Mouse (Mus musculus): ENCODE measurements at regions not wholly inside any gene's neighbourhood (a gene's known extent, or its start where the extent isn't known, plus 50 kb on each side); places are given as distances from the start of the nearest gene placed in this dataset.
A peak's percentile ranks its signal among the peaks of the same experiment; 100 is the strongest.

GRCm38 (mm10) chr12:92384266-92384937 lies 535.4 kb upstream of the Sel1l start:
- H3K27me3 ChIP-seq (ENCODE audit: control insufficient read depth, insufficient read depth, low read length), result no peaks in the 10 kb centered on the region
- no peaks in the 10 kb centered on the region for H3K4me1 ChIP-seq (replicated peaks; ENCODE audit: control insufficient read depth, insufficient read depth, low read length)
- WGBS, result 9% methylated on average over 5 of the region's 5 CpGs
- H3K36me3 ChIP-seq (replicated peaks; ENCODE audit: control insufficient read depth, insufficient read depth), result no peaks in the 10 kb centered on the region
- peak; percentile 55 for ATAC-seq (ENCODE audit: low FRiP score)
- no peak overlapping the region for H3K4me3 ChIP-seq (replicated peaks; ENCODE audit: low read length)
- H3K27ac ChIP-seq, result no peak overlapping the region
- H3K9ac ChIP-seq, result no peak overlapping the region
- no peaks in the 10 kb centered on the region for H3K9me3 ChIP-seq (ENCODE audit: control insufficient read depth, low read length)
- no peak for DNase-seq (ENCODE audit: low spot score)
- H3K4me2 ChIP-seq (replicated peaks), result no peak overlapping the region

- Histone ChIP-seq H3K27ac (no peak overlapping the region), H3K36me3 (replicated peaks; ENCODE audit: control insufficient read depth, insufficient read depth) (no peaks in the 10 kb centered on the region), H3K4me2 (replicated peaks) (no peak overlapping the region), H3K4me3 (replicated peaks; ENCODE audit: low read length) (no peak overlapping the region), H3K9me3 (ENCODE audit: control insufficient read depth, low read length) (no peaks in the 10 kb centered on the region), H3K9ac (no peak overlapping the region), H3K4me1 (replicated peaks; ENCODE audit: control insufficient read depth, insufficient read depth, low read length) (no peaks in the 10 kb centered on the region), H3K27me3 (ENCODE audit: control insufficient read depth, insufficient read depth, low read length) (no peaks in the 10 kb centered on the region)
- DNase-seq (ENCODE audit: low spot score), result no peak
- 59% methylated on average over 3 of the region's 3 CpGs for WGBS
- no peak for ATAC-seq (ENCODE audit: low FRiP score)
These were observed 530.2 kb upstream of the Sel1l start for GRCm38 (mm10) chr12:92379130-92379529.

GRCm38 (mm10) chr12:92365926-92366325 lies 517.0 kb upstream of the Sel1l start:
- H3K9me3 ChIP-seq (ENCODE audit: control insufficient read depth, low read length), result no peaks in the 10 kb centered on the region
- H3K4me2 ChIP-seq (replicated peaks), result no peak overlapping the region
- no peak for ATAC-seq (ENCODE audit: low FRiP score)
- 77% methylated on average over 5 of the region's 5 CpGs for WGBS
- H3K27ac ChIP-seq, result no peak overlapping the region
- no peaks in the 10 kb centered on the region for H3K4me1 ChIP-seq (replicated peaks; ENCODE audit: control insufficient read depth, insufficient read depth, low read length)
- H3K27me3 ChIP-seq (ENCODE audit: control insufficient read depth, insufficient read depth, low read length), result no peaks in the 10 kb centered on the region
- no peak overlapping the region for H3K4me3 ChIP-seq (replicated peaks; ENCODE audit: low read length)
- H3K9ac ChIP-seq, result no peak overlapping the region
- H3K36me3 ChIP-seq (replicated peaks; ENCODE audit: control insufficient read depth, insufficient read depth), result no peaks in the 10 kb centered on the region
- DNase-seq (ENCODE audit: low spot score), result no peak

GRCm38 (mm10) chr12:92353386-92354257 lies 504.7 kb upstream of the Sel1l start:
- no peak for DNase-seq (ENCODE audit: low spot score)

GRCm38 (mm10) chr12:92318241-92318640 lies 469.3 kb upstream of the Sel1l start:
- no peak overlapping the region for H3K27ac ChIP-seq
- ATAC-seq (ENCODE audit: low FRiP score) (no peak), DNase-seq (ENCODE audit: low spot score) (no peak)
- H3K36me3 ChIP-seq (replicated peaks; ENCODE audit: control insufficient read depth, insufficient read depth), result no peaks in the 10 kb centered on the region
- WGBS, result 58% methylated on average over 1 of the region's 1 CpGs
- H3K9ac ChIP-seq, result no peak overlapping the region
- no peak overlapping the region for H3K4me2 ChIP-seq (replicated peaks)
- H3K9me3 ChIP-seq (ENCODE audit: control insufficient read depth, low read length), result no peaks in the 10 kb centered on the region
- H3K4me1 ChIP-seq (replicated peaks; ENCODE audit: control insufficient read depth, insufficient read depth, low read length), result no peaks in the 10 kb centered on the region
- no peak overlapping the region for H3K4me3 ChIP-seq (replicated peaks; ENCODE audit: low read length)
- no peaks in the 10 kb centered on the region for H3K27me3 ChIP-seq (ENCODE audit: control insufficient read depth, insufficient read depth, low read length)

More at GRCm38 (mm10) chr12:92353386-92354257, 504.7 kb upstream of the Sel1l start:
- Histone ChIP-seq H3K4me3 (replicated peaks; ENCODE audit: low read length) (no peak overlapping the region), H3K4me2 (replicated peaks) (no peak overlapping the region), H3K9ac (no peak overlapping the region), H3K9me3 (ENCODE audit: control insufficient read depth, low read length) (no peaks in the 10 kb centered on the region), H3K27ac (no peak overlapping the region), H3K36me3 (replicated peaks; ENCODE audit: control insufficient read depth, insufficient read depth) (no peaks in the 10 kb centered on the region), H3K27me3 (ENCODE audit: control insufficient read depth, insufficient read depth, low read length) (no peaks in the 10 kb centered on the region), H3K4me1 (replicated peaks; ENCODE audit: control insufficient read depth, insufficient read depth, low read length) (no peaks in the 10 kb centered on the region)
- 57% methylated on average over 4 of the region's 4 CpGs for WGBS
- no peak for ATAC-seq (ENCODE audit: low FRiP score)

GRCm38 (mm10) chr12:92317609-92318008 lies 468.7 kb upstream of the Sel1l start:
- H3K4me3 ChIP-seq (replicated peaks; ENCODE audit: low read length), result no peak overlapping the region
- 95% methylated on average over 3 of the region's 3 CpGs for WGBS
- H3K36me3 ChIP-seq (replicated peaks; ENCODE audit: control insufficient read depth, insufficient read depth), result no peaks in the 10 kb centered on the region
- H3K27ac ChIP-seq, result no peak overlapping the region
- H3K27me3 ChIP-seq (ENCODE audit: control insufficient read depth, insufficient read depth, low read length), result no peaks in the 10 kb centered on the region
- no peak overlapping the region for H3K9ac ChIP-seq
- no peaks in the 10 kb centered on the region for H3K9me3 ChIP-seq (ENCODE audit: control insufficient read depth, low read length)
- H3K4me2 ChIP-seq (replicated peaks), result no peak overlapping the region
- no peaks in the 10 kb centered on the region for H3K4me1 ChIP-seq (replicated peaks; ENCODE audit: control insufficient read depth, insufficient read depth, low read length)
- DNase-seq (ENCODE audit: low spot score) (no peak), ATAC-seq (ENCODE audit: low FRiP score) (no peak)

- Histone ChIP-seq H3K36me3 (replicated peaks; ENCODE audit: control insufficient read depth, insufficient read depth) (no peaks in the 10 kb centered on the region), H3K27me3 (ENCODE audit: control insufficient read depth, insufficient read depth, low read length) (no peaks in the 10 kb centered on the region), H3K9ac (no peak overlapping the region), H3K9me3 (ENCODE audit: control insufficient read depth, low read length) (no peaks in the 10 kb centered on the region), H3K4me1 (replicated peaks; ENCODE audit: control insufficient read depth, insufficient read depth, low read length) (no peaks in the 10 kb centered on the region), H3K4me2 (replicated peaks) (no peak overlapping the region), H3K4me3 (replicated peaks; ENCODE audit: low read length) (no peak overlapping the region), H3K27ac (no peak overlapping the region)
- ATAC-seq (ENCODE audit: low FRiP score) (no peak), DNase-seq (ENCODE audit: low spot score) (no peak)
These were observed 467.3 kb upstream of the Sel1l start for GRCm38 (mm10) chr12:92316285-92316684.

GRCm38 (mm10) chr12:92315820-92316219 lies 466.9 kb upstream of the Sel1l start:
- 98% methylated on average over 2 of the region's 2 CpGs for WGBS
- Histone ChIP-seq H3K4me2 (replicated peaks) (no peak overlapping the region), H3K36me3 (replicated peaks; ENCODE audit: control insufficient read depth, insufficient read depth) (no peaks in the 10 kb centered on the region), H3K9ac (no peak overlapping the region), H3K27me3 (ENCODE audit: control insufficient read depth, insufficient read depth, low read length) (no peaks in the 10 kb centered on the region), H3K27ac (no peak overlapping the region), H3K4me3 (replicated peaks; ENCODE audit: low read length) (no peak overlapping the region), H3K4me1 (replicated peaks; ENCODE audit: control insufficient read depth, insufficient read depth, low read length) (no peaks in the 10 kb centered on the region), H3K9me3 (ENCODE audit: control insufficient read depth, low read length) (no peaks in the 10 kb centered on the region)
- DNase-seq (ENCODE audit: low spot score), result no peak
- ATAC-seq (ENCODE audit: low FRiP score), result no peak

GRCm38 (mm10) chr12:92302951-92303591 lies 454.1 kb upstream of the Sel1l start:
- DNase-seq (ENCODE audit: low spot score) (peak; percentile 93), ATAC-seq (ENCODE audit: low FRiP score) (peak; percentile 82)
- peak overlapping the region; percentile 37 for H3K4me2 ChIP-seq (replicated peaks)
- 14% methylated on average over 14 of the region's 14 CpGs for WGBS
- H3K4me1 ChIP-seq (replicated peaks; ENCODE audit: control insufficient read depth, insufficient read depth, low read length), result 0 out of 2 replicates have a peak, but pooled peaks cover 5% of the 10 kb centered on the region
- H3K9ac ChIP-seq, result no peak overlapping the region
- no peak overlapping the region for H3K4me3 ChIP-seq (replicated peaks; ENCODE audit: low read length)
- H3K27me3 ChIP-seq (ENCODE audit: control insufficient read depth, insufficient read depth, low read length), result no peaks in the 10 kb centered on the region
- no peaks in the 10 kb centered on the region for H3K9me3 ChIP-seq (ENCODE audit: control insufficient read depth, low read length)
- H3K36me3 ChIP-seq (replicated peaks; ENCODE audit: control insufficient read depth, insufficient read depth), result no peaks in the 10 kb centered on the region
- H3K27ac ChIP-seq, result no peak overlapping the region
